Mouse (Mus musculus) midbrain, embryonic 11.5 days (tissue): ENCODE measurements around the gene Numa1. TPM values are rescaled to one million over a fixed set of nuclear protein-coding genes. Genes with fewer than 3 reads are reported as not detected.

Experiments used
- ATAC-seq: fragments of 200-750 bp; cut with Nextera tagmentation; 2 replicates; pipeline ENCODE4 v1.8.0; 2017; ENCODE audit warnings: moderate TSS enrichment, moderate library complexity; ENCODE audit not compliant: low FRiP score
- DNase-seq: peaks from one replicate; pipeline ENCODE4 v3.0.0; 2015; ENCODE audit warnings: low spot score; ENCODE audit errors: missing footprints
- H3K27ac ChIP-seq: fragments of 300-500 bp; sonication (generic); 2 replicates; pipeline ENCODE4 v1.5.1; 2014; ENCODE audit warnings: low read depth, low read length
- H3K27me3 ChIP-seq: fragments of 300-500 bp; sonication (generic); 2 replicates; pipeline ENCODE4 v1.6.1; 2014; ENCODE audit warnings: mild to moderate bottlenecking, low read length, moderate library complexity, mixed read lengths; ENCODE audit not compliant: control insufficient read depth, insufficient read depth
- H3K36me3 ChIP-seq: fragments of 300-500 bp; sonication (generic); 2 replicates; pipeline ENCODE4 v1.6.1; 2014; ENCODE audit warnings: mild to moderate bottlenecking, low read length, moderate library complexity, mixed read lengths; ENCODE audit not compliant: control insufficient read depth, insufficient read depth
- H3K4me1 ChIP-seq: fragments of 300-500 bp; sonication (generic); 2 replicates; pipeline ENCODE4 v1.6.1; 2014; ENCODE audit warnings: low read length; ENCODE audit not compliant: control insufficient read depth, insufficient read depth
- H3K4me2 ChIP-seq: fragments of 300-500 bp; sonication (generic); 2 replicates; pipeline ENCODE4 v1.6.1; 2014; ENCODE audit warnings: mild to moderate bottlenecking, moderate library complexity
- H3K4me3 ChIP-seq: fragments of 300-500 bp; sonication (generic); 2 replicates; pipeline ENCODE4 v1.5.1; 2014; ENCODE audit warnings: low read depth, low read length
- H3K9ac ChIP-seq: fragments of 300-500 bp; sonication (generic); 2 replicates; pipeline ENCODE4 v1.6.1; 2014; ENCODE audit warnings: low read length
- H3K9me3 ChIP-seq: fragments of 300-500 bp; sonication (generic); 2 replicates; pipeline ENCODE4 v1.6.1; 2016; ENCODE audit warnings: low read length; ENCODE audit not compliant: control insufficient read depth
- WGBS: fragments of 180-500 bp; shearing (Covaris S2); extraction: QIAGEN DNeasy Blood & Tissue Kit; methylation state at CpG from one replicate; pipeline ENCODE4 v1.1.7; 2014; 5-methylcytosine and 5-hydroxymethylcytosine counted together
- polyA plus RNA-seq: library from polyadenylated mRNA; unstranded; fragments of >200 nt; fragmentation: Nextera tagmentation; extraction: Ambion mirVana; gene quantifications from 2 replicates; pipeline ENCODE4 v1.2.1, GENCODE M21; 2014

Gene Numa1
- 91.7 and 94.9 TPM in 2 replicates for polyA plus RNA-seq

- H3K27ac ChIP-seq, result no peak within 1 kb of the TSS
- peak within 1 kb of the TSS; percentile 56 for H3K4me2 ChIP-seq
- no peaks in the 10 kb centered on the region for H3K36me3 ChIP-seq
- ATAC-seq (peak; percentile 98), DNase-seq (peak; percentile 99)
- H3K4me1 ChIP-seq, result peaks cover 5% of the 10 kb centered on the region; the same call in 1 of the 2 replicates
- under 1% methylated on average over 40 of the region's 40 CpGs for WGBS
- H3K9me3 ChIP-seq, result no peaks in the 10 kb centered on the region
- H3K9ac ChIP-seq, result peak within 1 kb of the TSS; percentile 64
- H3K27me3 ChIP-seq, result no peaks in the 10 kb centered on the region
- H3K4me3 ChIP-seq, result peak within 1 kb of the TSS; percentile 54
Observed at GRCm38 (mm10) chr7:101933751-101934240, at the start of gene Numa1, which contains the start of gene Lrrc51. Numa1 (plus strand) TSS chr7:101934111. Lrrc51 (minus strand) TSS chr7:101933895.

- DNase-seq, result no peak
- Histone ChIP-seq H3K4me1 (no peaks in the 10 kb centered on the region), H3K9ac (no peak overlapping the region), H3K27me3 (no peaks in the 10 kb centered on the region), H3K36me3 (no peaks in the 10 kb centered on the region), H3K27ac (no peak overlapping the region), H3K4me3 (no peak overlapping the region), H3K4me2 (no peak overlapping the region), H3K9me3 (no peaks in the 10 kb centered on the region)
- no peak for ATAC-seq
- 86% methylated on average over 4 of the region's 4 CpGs for WGBS
Observed at GRCm38 (mm10) chr7:101884160-101884559, 49.8 kb upstream of the Numa1 start.

- Histone ChIP-seq H3K27me3 (no peaks in the 10 kb centered on the region), H3K36me3 (no peaks in the 10 kb centered on the region), H3K4me1 (no peaks in the 10 kb centered on the region), H3K27ac (no peak overlapping the region), H3K4me3 (no peak overlapping the region), H3K9me3 (no peaks in the 10 kb centered on the region), H3K4me2 (no peak overlapping the region), H3K9ac (no peak overlapping the region)
- 86% methylated on average over 6 of the region's 6 CpGs for WGBS
- ATAC-seq (no peak), DNase-seq (no peak)
Observed at GRCm38 (mm10) chr7:101886274-101886673, 47.6 kb upstream of the Numa1 start.

GRCm38 (mm10) chr7:101888460-101888859 is 45.5 kb upstream of the Numa1 start:
- Histone ChIP-seq H3K4me3 (no peak overlapping the region), H3K36me3 (no peaks in the 10 kb centered on the region), H3K27ac (no peak overlapping the region), H3K4me1 (no peaks in the 10 kb centered on the region), H3K27me3 (no peaks in the 10 kb centered on the region; the same call in 1 of the 2 replicates), H3K9me3 (no peaks in the 10 kb centered on the region), H3K4me2 (no peak overlapping the region), H3K9ac (no peak overlapping the region)
- WGBS, result 81% methylated on average over 4 of the region's 4 CpGs
- DNase-seq (no peak), ATAC-seq (no peak)

GRCm38 (mm10) chr7:101895695-101896094 is 38.2 kb upstream of the Numa1 start:
- no peaks in the 10 kb centered on the region; the same call in 1 of the 2 replicates for H3K27me3 ChIP-seq
- no peak overlapping the region; the same call in 1 of the 2 replicates for H3K27ac ChIP-seq
- peaks cover 3% of the 10 kb centered on the region; the same call in 1 of the 2 replicates for H3K4me1 ChIP-seq
- WGBS, result 39% methylated on average over 9 of the region's 9 CpGs
- H3K4me2 ChIP-seq, result peak overlapping the region; percentile 30; the same call in 1 of the 2 replicates
- no peaks in the 10 kb centered on the region for H3K9me3 ChIP-seq
- ATAC-seq (no peak; the same call in 1 of the 2 replicates), DNase-seq (no peak)
- H3K4me3 ChIP-seq, result peak overlapping the region; percentile 45
- peak overlapping the region; percentile 59; the same call in 1 of the 2 replicates for H3K9ac ChIP-seq
- H3K36me3 ChIP-seq, result no peaks in the 10 kb centered on the region

- WGBS, result under 1% methylated on average over 57 of the region's 57 CpGs
- no peaks in the 10 kb centered on the region for H3K36me3 ChIP-seq
- peak; percentile 99 for DNase-seq
- H3K4me1 ChIP-seq, result peaks cover 3% of the 10 kb centered on the region; the same call in 1 of the 2 replicates
- no peaks in the 10 kb centered on the region for H3K9me3 ChIP-seq
- peak overlapping the region; percentile 46 for H3K4me2 ChIP-seq
- peak; percentile 99 for ATAC-seq
- peak overlapping the region; percentile 62 for H3K27ac ChIP-seq
- peak overlapping the region; percentile 63 for H3K9ac ChIP-seq
- peak overlapping the region; percentile 45 for H3K4me3 ChIP-seq
- H3K27me3 ChIP-seq, result no peaks in the 10 kb centered on the region; the same call in 1 of the 2 replicates
Observed at GRCm38 (mm10) chr7:101896104-101897066, 37.5 kb upstream of the Numa1 start.

- Histone ChIP-seq H3K9ac (no peak overlapping the region), H3K4me3 (no peak overlapping the region), H3K9me3 (no peaks in the 10 kb centered on the region), H3K27me3 (no peaks in the 10 kb centered on the region), H3K27ac (no peak overlapping the region), H3K4me2 (no peak overlapping the region), H3K36me3 (no peaks in the 10 kb centered on the region), H3K4me1 (peaks cover 3% of the 10 kb centered on the region; the same call in 1 of the 2 replicates)
- 94% methylated on average over 16 of the region's 16 CpGs for WGBS
- no peak for DNase-seq
- no peak for ATAC-seq
Observed at GRCm38 (mm10) chr7:101900331-101901097, 33.4 kb upstream of the Numa1 start.

GRCm38 (mm10) chr7:101901969-101902368 is 31.9 kb upstream of the Numa1 start:
- H3K36me3 ChIP-seq, result no peaks in the 10 kb centered on the region
- no peaks in the 10 kb centered on the region for H3K27me3 ChIP-seq
- H3K9ac ChIP-seq, result no peak overlapping the region
- H3K4me3 ChIP-seq, result no peak overlapping the region
- DNase-seq (no peak), ATAC-seq (no peak)
- peaks cover 10% of the 10 kb centered on the region for H3K4me1 ChIP-seq
- WGBS, result 92% methylated on average over 10 of the region's 10 CpGs
- no peaks in the 10 kb centered on the region for H3K9me3 ChIP-seq
- H3K27ac ChIP-seq, result no peak overlapping the region
- no peak overlapping the region for H3K4me2 ChIP-seq
